Mouse (Mus musculus) hematopoietic stem cell, adult 5-6 weeks (primary cell): ENCODE data around the gene Taf1a. TPM values are rescaled to one million over a fixed set of nuclear protein-coding genes. Genes with fewer than 3 reads are reported as not detected.
"Not testable (repeated sequence)": the region's sequence is repeated elsewhere in the genome, so short reads cannot be mapped to it uniquely, and the experiment has no call there.

ENCODE experiments used
- ATAC-seq, 2 experiments: fragments of 125-278 bp in 1 of 2; replicated peaks in 1 of 2; 2 replicates each; pipeline ENCODE4 v1.8.0; 2016 to 2017; ENCODE audit warnings: inconsistent platforms in 2 of 2, mild to moderate bottlenecking in 2 of 2, moderate number of reproducible peaks in 2 of 2, low read depth in 1 of 2, moderate TSS enrichment in 1 of 2; ENCODE audit not compliant: low FRiP score in 2 of 2, poor library complexity in 2 of 2, severe bottlenecking in 2 of 2, insufficient read depth in 1 of 2, low TSS enrichment in 1 of 2
- total RNA-seq: library from RNA; stranded (forward); fragments of 172-1452, 232-1000 nt; gene quantifications from 2 replicates; pipeline ENCODE4 v1.2.3, GENCODE M21; 2017

Taf1a gene
- total RNA-seq: 29.3 and 33.9 TPM in 2 replicates

GRCm38 (mm10) chr1:183388426-183389406 lies at the start of gene Taf1a:
Taf1a (plus strand) TSS chr1:183388981.
- ATAC-seq: peak; percentile 91 to 95

DNA sequence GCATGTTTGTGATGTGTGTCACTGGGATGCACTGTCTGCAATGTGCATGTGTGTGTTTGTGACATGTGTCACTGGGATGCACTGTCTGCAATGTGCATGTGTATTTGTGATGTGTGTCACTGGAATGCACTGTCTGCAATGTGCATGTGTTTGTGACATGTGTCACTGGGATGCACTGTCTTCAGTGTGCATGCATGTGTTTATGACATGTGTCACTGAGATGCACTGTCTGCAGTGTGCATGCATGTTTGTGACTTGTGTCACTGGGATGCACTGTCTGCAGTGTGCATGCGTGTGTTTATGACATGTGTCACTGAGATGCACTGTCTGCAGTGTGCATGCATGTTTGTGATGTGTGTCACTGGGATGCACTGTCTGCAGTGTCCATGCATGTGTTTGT lies 45.9 kb upstream of the Taf1a start:
- not testable (repeated sequence) for ATAC-seq

- ATAC-seq: peak; percentile 77 to 79
Measured at GRCm38 (mm10) chr1:183344886-183345816, 43.6 kb upstream of the Taf1a start.

DNA sequence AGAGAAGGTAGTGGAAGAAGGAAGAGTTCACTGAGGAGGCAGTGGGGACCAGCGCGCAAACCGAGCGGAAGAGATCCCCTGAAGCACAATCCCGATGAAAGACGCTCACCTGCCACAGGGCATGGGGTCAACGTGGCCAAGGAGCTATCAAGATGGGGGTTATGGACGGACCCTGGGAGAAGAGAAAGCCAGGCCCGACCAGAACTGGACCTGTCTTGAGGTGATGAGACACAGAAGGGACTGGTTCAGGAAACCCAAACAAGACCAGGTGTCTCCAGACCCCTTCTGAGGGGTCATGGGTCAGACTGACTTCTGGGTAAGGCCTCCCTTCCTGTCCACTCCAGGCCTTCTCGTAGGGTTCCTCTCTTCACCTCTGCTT lies 43.0 kb upstream of the Taf1a start:
- peak in 1 of 2 experiments; percentile 19; a peak in 1 of 4 replicates for ATAC-seq

DNA sequence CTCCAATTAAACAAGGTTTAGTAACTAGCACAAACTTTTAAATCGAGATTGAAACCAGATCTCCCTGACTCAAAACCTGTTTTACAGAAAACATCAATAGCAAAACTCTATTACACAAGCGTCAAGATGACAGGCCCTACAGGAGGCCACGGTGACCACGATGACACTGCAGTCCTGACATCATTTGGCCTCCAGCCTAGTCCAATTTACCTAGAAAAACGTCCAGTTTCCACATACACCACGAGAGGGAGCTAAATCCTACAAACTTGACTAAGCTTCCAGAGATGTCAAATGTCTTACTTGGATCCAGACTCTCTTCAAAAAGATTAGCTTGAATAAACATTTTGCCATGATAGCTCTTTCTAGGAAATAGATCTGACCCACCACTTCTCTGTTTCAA lies 38.9 kb upstream of the Taf1a start:
- ATAC-seq: peak; percentile 73 to 82

DNA sequence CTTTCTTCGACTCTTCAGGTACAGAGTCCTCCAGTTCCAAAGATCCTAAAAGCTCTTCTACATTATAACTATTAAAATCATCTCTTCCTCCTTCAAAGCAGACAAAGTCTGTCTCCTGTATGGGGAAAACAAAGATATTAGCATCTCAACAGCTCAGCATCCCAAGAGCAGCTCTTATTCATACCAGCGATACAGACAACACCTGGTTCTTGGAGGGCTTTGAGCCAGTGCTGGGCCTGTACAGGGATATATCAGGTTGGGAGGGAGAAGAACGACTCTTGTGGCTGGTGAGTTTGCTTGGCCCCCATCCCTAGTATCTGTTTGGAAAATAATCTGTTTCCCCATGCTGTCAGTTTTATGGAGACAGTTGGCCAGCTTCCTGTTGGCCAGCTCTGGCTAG lies 29.9 kb upstream of the Taf1a start:
- ATAC-seq: no peak

DNA sequence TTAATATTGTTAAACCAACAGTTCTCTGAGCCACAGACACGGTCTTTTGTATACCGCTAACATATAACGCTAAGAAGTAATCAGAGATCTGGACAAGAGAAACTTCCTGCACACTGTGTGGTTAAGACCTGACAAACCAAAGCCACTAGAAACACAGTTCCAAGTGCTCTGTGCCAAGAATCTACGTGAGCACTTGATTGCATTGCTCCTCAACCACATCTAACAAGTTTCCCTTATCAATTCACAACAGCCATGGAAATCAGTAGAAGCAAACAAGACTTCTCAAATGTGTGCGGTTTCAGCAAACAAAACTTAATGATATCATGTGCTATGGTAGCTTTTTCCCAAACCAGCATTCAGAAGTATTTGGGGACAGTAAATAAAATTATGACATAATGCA lies 26.5 kb upstream of the Taf1a start:
- ATAC-seq: peak; percentile 53 to 69

GRCm38 (mm10) chr1:183362729-183363576 lies 25.8 kb upstream of the Taf1a start:
- no peak for ATAC-seq

DNA sequence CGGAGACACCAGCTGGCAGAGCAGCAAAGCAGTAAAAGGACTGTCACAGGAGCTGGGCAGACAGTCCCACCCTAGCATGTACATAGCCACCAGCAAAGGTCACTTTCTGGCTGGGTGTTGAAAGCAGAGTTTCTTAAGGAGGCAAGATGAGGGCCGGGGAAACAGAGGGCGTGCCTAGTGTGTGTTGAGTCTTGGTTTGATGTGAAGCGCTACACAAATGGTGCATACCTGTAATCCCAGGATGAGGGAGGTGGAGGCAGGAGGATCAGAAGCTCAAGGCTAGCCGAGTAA lies 25.3 kb upstream of the Taf1a start:
- no peak for ATAC-seq

DNA sequence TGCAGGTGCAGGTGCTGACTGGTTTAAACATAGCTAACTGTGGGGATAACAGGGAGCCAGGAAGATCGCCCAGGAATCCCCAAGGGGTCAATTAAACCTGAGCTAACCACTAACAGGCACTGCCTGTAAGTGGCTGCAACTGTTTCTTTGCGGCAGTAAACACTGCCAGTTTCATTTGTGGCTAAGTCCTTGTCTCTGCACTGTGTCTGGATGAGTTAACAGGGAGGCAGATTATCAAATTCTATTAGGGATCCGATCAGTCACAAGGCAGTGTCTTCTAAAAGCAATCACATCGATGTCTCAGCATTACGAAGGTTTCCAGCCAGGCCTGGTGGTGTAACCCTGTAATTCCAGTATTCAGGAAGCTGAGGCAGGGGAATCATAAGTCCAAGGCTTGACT lies 22.4 kb upstream of the Taf1a start:
- ATAC-seq: no peak

- ATAC-seq: peak in 1 of 2 experiments; percentile 26; a peak in 1 of 4 replicates
Measured at GRCm38 (mm10) chr1:183368601-183369400, 20.0 kb upstream of the Taf1a start.

DNA sequence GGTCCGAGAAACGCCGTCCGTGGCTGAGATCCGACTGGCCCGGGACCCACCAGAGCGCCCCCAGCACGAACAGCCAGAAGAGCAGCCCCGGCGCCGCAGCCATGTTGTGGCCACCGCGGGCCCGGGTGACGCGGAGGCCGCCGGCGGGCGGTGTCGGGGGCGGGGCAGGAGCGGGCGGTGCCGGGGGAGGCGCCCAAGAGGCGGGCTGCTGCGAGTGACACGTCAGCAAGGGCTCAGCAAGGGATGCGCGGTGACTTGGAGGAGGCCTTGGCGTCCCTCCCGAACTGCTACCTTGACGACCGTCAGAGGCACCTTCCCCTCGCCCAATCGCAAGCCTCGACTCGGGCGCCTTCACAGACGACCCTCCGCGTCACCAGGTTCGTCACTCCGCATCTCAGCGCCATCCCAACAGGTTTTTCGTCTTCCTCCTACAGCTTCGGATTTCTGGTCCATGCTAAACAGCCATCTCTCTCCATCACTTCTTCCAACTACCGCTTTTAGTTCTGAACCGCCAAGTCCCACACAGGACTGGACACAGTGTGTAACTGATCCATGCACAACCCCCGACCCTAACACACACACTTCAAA lies 19.3 kb upstream of the Taf1a start, which contains the start of gene Mia3:
TSS of gene Mia3 (minus strand) at position 127 of the 588 bp plus-strand sequence.
- peak; percentile 98 to 99 for ATAC-seq

- ATAC-seq: no peak
Measured at GRCm38 (mm10) chr1:183374728-183375127, 14.1 kb upstream of the Taf1a start.

DNA sequence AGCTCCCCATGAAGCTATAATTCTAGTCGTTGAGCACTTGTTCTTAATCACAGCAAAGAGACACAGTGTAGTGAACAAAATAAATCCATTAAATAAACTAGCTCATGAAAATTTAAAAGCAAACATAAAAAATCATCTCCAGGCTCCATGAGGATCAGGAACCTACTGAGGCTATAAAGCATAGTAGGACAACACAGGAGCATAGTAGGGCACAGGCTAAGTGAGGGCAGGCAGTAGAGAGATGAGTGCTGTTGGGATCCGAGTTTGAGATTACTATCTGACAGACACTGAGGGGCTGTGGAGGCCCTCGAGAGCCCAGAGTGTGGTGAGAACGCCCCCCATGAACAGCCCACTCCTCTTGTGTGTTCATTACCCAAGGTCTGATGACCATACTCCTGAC lies 11.7 kb upstream of the Taf1a start:
- no peak for ATAC-seq

- ATAC-seq: no peak; a peak in 1 of 4 replicates
Measured at GRCm38 (mm10) chr1:183378321-183378941, 10.3 kb upstream of the Taf1a start.

DNA sequence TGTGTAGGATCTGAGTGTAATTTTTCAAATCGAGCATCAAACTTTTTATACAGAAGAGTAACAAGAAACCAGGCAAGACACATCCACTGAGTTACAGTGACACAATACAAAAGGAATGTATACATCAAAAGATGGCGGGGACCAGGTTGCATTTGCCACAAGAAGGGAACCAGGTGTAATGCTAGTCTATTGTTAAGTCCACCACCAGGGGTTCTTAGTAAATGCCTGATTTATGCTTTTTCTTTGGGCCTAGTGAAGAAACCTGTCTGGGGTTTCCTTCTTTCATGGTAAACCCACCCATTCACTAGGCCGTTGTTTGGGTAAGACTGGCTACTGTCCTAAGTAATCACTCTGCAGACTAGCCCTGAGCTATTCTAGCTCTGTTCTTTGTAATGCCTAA lies 9.4 kb upstream of the Taf1a start:
- not testable (repeated sequence) for ATAC-seq
